Mouse (Mus musculus): ENCODE measurements at regions not wholly inside any gene's neighbourhood (a gene's known extent, or its start where the extent isn't known, plus 50 kb on each side); places are given as distances from the start of the nearest gene placed in this dataset.

DNA sequence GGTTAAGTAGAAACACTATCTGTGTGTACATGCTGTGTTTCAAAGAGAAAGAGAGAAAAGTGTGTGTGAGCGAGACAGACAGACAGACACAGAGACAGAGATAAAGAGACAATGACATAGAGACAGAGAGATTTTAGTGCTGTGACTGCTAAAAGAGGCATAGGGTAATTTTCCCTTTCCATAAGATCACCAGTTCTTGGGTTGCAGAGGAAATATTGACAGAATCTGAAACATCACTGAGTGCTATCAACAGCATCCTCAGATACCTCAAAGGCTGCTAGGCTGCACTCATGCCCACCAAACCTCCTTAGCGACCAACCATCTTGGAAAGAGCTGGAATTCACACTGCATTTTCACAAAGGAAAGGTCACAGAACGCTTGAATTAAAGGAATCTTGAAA is 93.6 kb downstream of the Nfkbiz start:
- TF ChIP-seq CTCF (IDR thresholded peaks at IDR 0.05; ENCODE audit: low read depth, low read length) (no peak), POLR2A (IDR thresholded peaks at IDR 0.05; ENCODE audit: extremely low read depth, insufficient read depth, low read length) (no peak)
